ENCODE assay signal across 15 mouse cellular contexts in genomic region chr10:117499864-117500453, GRCm38 (mm10).
"Had no signal": no experiment of that assay in that cellular context is flagged by ENCODE, and none has a peak within 500 bp of the region (broad histone marks: within the 10 kb centered on the region; RNA-seq: fewer than 3 reads in every experiment).

No protein-coding gene starts in this region.

- H3K4me3 ChIP-seq: neural tube, embryonic 15.5 days; stomach, embryonic 15.5 days had no signal

- H3K9ac ChIP-seq: neural tube, embryonic 15.5 days; stomach, embryonic 15.5 days had no signal

- H3K4me2 ChIP-seq: neural tube, embryonic 15.5 days; stomach, embryonic 15.5 days had no signal

- H3K36me3 ChIP-seq: neural tube, embryonic 15.5 days; stomach, embryonic 15.5 days had no signal

- H3K27me3 ChIP-seq: neural tube, embryonic 15.5 days; stomach, embryonic 15.5 days had no signal

- H3K4me1 ChIP-seq: stomach, embryonic 15.5 days had no signal

- H3K27ac ChIP-seq: neural tube, embryonic 15.5 days; stomach, embryonic 15.5 days; stomach, postnatal 0 days had no signal

- DNase-seq: retina, postnatal 1 day; right cerebral cortex, adult 18-20 months; right cerebral cortex, postnatal 14 days; right cerebral cortex, postnatal 25 days; right cerebral cortex, postnatal 4 days; spleen, adult 18-20 months; thymus, adult 18-20 months; thymus, adult 2 months; thymus, postnatal 14 days; thymus, postnatal 25 days; thymus, postnatal 36 days; thymus, postnatal 4 days had no signal

- H3K9me3 ChIP-seq: neural tube, embryonic 15.5 days; stomach, embryonic 15.5 days had no signal
